Mouse (Mus musculus) myocyte (in vitro differentiated cells): ENCODE measurements around the gene Serpini1.

Source experiments
- E2F4 ChIP-seq: IDR thresholded peaks from one replicate; pipeline ENCODE4 v1.6.1; 2011; ENCODE audit warnings: mild to moderate bottlenecking, control low read depth, moderate library complexity; ENCODE audit not compliant: insufficient read depth
- POLR2A ChIP-seq: IDR thresholded peaks from one replicate; pipeline ENCODE4 v1.6.1; 2011; ENCODE audit warnings: low read depth, mild to moderate bottlenecking, control low read depth, moderate library complexity; ENCODE audit not compliant: insufficient read length
- TCF12 ChIP-seq: IDR thresholded peaks from one replicate; pipeline ENCODE4 v1.6.1; 2011; ENCODE audit warnings: mild to moderate bottlenecking, control low read depth; ENCODE audit not compliant: poor library complexity, insufficient read depth, severe bottlenecking

DNA sequence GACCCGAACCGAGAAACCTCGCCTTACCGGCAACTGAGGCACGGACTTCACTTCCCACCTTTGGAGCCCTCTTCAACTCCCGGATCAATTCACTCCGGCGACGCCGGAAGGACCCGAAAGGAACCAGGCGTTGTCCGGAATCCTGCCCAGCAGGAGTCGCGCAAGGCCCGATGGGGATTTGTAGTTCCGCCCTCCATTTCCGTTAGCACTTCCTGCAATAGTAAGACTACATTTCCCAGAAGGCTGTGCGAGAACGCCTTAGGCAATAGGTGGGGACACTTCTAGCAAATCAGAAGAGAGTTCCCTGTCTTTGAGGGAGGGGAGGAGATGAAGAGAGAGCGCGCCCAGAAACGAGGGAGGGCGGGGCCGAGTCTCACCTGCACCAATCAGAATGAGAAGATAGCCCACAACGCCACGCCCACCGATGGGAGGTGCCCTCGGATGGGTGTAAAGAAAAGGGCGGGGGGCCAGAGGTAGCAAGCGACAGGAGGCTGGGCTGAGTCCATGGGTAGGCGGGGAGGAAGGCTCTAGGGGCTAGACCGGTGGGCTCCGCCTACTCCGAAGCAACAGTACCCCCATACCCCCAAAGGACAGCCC lies 554 bp upstream of the Serpini1 start, which contains the start of gene Pdcd10:
- no peak for TF ChIP-seq TCF12
- TF ChIP-seq POLR2A, result peak; percentile 41
- no peak for TF ChIP-seq E2F4
